Comparison of ENCODE assay signal across 18 mouse cellular contexts in the genomic region with DNA sequence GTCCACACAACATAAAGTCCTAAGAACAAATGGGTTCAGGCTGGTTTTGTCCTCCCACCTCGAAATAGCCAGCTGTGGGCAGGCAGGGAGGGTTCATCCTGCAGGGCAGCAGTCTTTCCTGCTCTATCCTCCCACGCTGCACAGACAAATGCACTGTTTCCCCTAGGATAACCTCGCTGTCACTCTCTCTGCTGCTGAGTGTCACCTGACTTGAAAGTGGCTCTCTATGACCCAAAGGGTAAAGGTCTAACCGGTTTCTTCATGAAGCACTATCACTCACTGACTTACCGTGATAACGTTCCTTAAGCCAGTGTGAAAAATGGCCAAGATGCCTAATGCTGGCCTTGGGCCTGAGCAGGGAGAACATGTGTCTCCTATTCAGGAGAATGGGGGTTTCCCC.
DNase-seq lines count a peak whose midpoint lies in the region; ATAC-seq and TF ChIP-seq lines count a peak whose summit lies in the region.
"Had no signal": no experiment of that assay in that cellular context is flagged by ENCODE, and none has a peak within 500 bp of the region (broad histone marks: within the 10 kb centered on the region; RNA-seq: fewer than 3 reads in every experiment).

No protein-coding gene starts in this region.

- 30% methylated on average over 6 of the region's 6 CpGs for WGBS in kidney, postnatal 0 days
- WGBS in liver, postnatal 0 days (ENCODE audit: insufficient replicate concordance), result 40% methylated on average over 6 of the region's 6 CpGs

- no peak overlapping the region for H3K4me3 ChIP-seq in kidney, postnatal 0 days (replicated peaks; ENCODE audit: low read depth, low read length)
- peak overlapping the region; percentile 26 for H3K4me3 ChIP-seq in megakaryocyte, embryonic 14.5 days (replicated peaks)
- no peak overlapping the region for H3K4me3 ChIP-seq in liver, postnatal 0 days (ENCODE audit: low read depth, low read length)
- H3K4me3 ChIP-seq: embryonic facial prominence, embryonic 10.5 days; forebrain, embryonic 15.5 days; heart, embryonic 13.5 days; hindbrain, embryonic 15.5 days had no signal

- no peak overlapping the region for H3K9ac ChIP-seq in kidney, postnatal 0 days (ENCODE audit: low read depth, low read length)
- H3K9ac ChIP-seq in liver, postnatal 0 days (replicated peaks), result no peak overlapping the region
- H3K9ac ChIP-seq: forebrain, embryonic 15.5 days; heart, embryonic 13.5 days; hindbrain, embryonic 15.5 days had no signal

- no peaks in the 10 kb centered on the region for H3K4me1 ChIP-seq in kidney, postnatal 0 days (replicated peaks; ENCODE audit: insufficient read depth, low read length)
- H3K4me1 ChIP-seq in megakaryocyte, embryonic 14.5 days, result peaks cover 8% of the 10 kb centered on the region
- H3K4me1 ChIP-seq in liver, postnatal 0 days (ENCODE audit: insufficient read depth), result peaks cover 8% of the 10 kb centered on the region
- H3K4me1 ChIP-seq: embryonic facial prominence, embryonic 10.5 days; hindbrain, embryonic 15.5 days had no signal

- H3K27ac ChIP-seq in kidney, postnatal 0 days, result no peak overlapping the region
- H3K27ac ChIP-seq in liver, postnatal 0 days (ENCODE audit: low read depth), result no peak overlapping the region
- H3K27ac ChIP-seq: embryonic facial prominence, embryonic 10.5 days; forebrain, embryonic 15.5 days; heart, embryonic 13.5 days; hindbrain, embryonic 15.5 days had no signal

- DNase-seq in kidney, postnatal 0 days (ENCODE audit: low spot score), result peak; percentile 16
- DNase-seq in kidney, adult 11 months, result no peak
- no peak for DNase-seq in liver, postnatal 0 days
- no peak for DNase-seq in frontal cortex, postnatal 25 days (ENCODE audit: low spot score in 2 of 2)
- DNase-seq in ovary, adult 18-20 months (ENCODE audit: low spot score), result no peak
- DNase-seq: adrenal gland, adult 2 months; adrenal gland, postnatal 25 days; cerebellum, adult 18-20 months; cerebellum, adult 9-11 months; cerebellum, postnatal 36 days; gastrocnemius, postnatal 14 days; heart, postnatal 36 days had no signal

- H3K4me2 ChIP-seq in kidney, postnatal 0 days (ENCODE audit: low read length), result no peak overlapping the region
- H3K4me2 ChIP-seq in liver, postnatal 0 days (ENCODE audit: low read depth, low read length), result no peak overlapping the region
- H3K4me2 ChIP-seq: forebrain, embryonic 15.5 days; heart, embryonic 13.5 days; hindbrain, embryonic 15.5 days had no signal

- no peaks in the 10 kb centered on the region for H3K27me3 ChIP-seq in kidney, postnatal 0 days (ENCODE audit: insufficient read depth, low read length)
- peaks cover 46% of the 10 kb centered on the region for H3K27me3 ChIP-seq in megakaryocyte, embryonic 14.5 days (replicated peaks)
- H3K27me3 ChIP-seq in liver, postnatal 0 days (ENCODE audit: insufficient read depth, low read length), result no peaks in the 10 kb centered on the region
- H3K27me3 ChIP-seq: forebrain, embryonic 15.5 days; hindbrain, embryonic 15.5 days had no signal

- H3K9me3 ChIP-seq in kidney, postnatal 0 days (replicated peaks; ENCODE audit: low read length), result no peaks in the 10 kb centered on the region
- 0 out of 2 replicates have a peak, but pooled peaks cover 4% of the 10 kb centered on the region for H3K9me3 ChIP-seq in megakaryocyte, embryonic 14.5 days
- no peaks in the 10 kb centered on the region for H3K9me3 ChIP-seq in liver, postnatal 0 days (ENCODE audit: low read length)
- H3K9me3 ChIP-seq: embryonic facial prominence, embryonic 10.5 days; forebrain, embryonic 15.5 days; heart, embryonic 13.5 days; hindbrain, embryonic 15.5 days had no signal

- no peak for ATAC-seq in kidney, postnatal 0 days (replicated peaks; ENCODE audit: low FRiP score, low read depth)
- no peak for ATAC-seq in megakaryocyte, adult 5-6 weeks (ENCODE audit: poor library complexity, severe bottlenecking)
- peak; percentile 62; the same call in 1 of the 2 replicates for ATAC-seq in liver, postnatal 0 days
- ATAC-seq: forebrain, embryonic 15.5 days had no signal

- no peak for TF ChIP-seq EP300 in liver, postnatal 0 days (IDR thresholded peaks at IDR 0.05; ENCODE audit: low read depth)

- no peak for TF ChIP-seq CTCF in kidney, postnatal 0 days (IDR thresholded peaks at IDR 0.05; ENCODE audit: low read depth)
- no peak for TF ChIP-seq CTCF in liver, postnatal 0 days (IDR thresholded peaks at IDR 0.05; ENCODE audit: low read depth)

- no peaks in the 10 kb centered on the region for H3K36me3 ChIP-seq in kidney, postnatal 0 days (ENCODE audit: insufficient read depth, low read length)
- no peaks in the 10 kb centered on the region for H3K36me3 ChIP-seq in megakaryocyte, embryonic 14.5 days (replicated peaks; ENCODE audit: low read length)
- H3K36me3 ChIP-seq in liver, postnatal 0 days (replicated peaks; ENCODE audit: insufficient read depth, low read length), result no peaks in the 10 kb centered on the region
- H3K36me3 ChIP-seq: embryonic facial prominence, embryonic 10.5 days; forebrain, embryonic 15.5 days; heart, embryonic 13.5 days; hindbrain, embryonic 15.5 days had no signal
